In genomic region chr13:52886779-52887178, GRCm38 (mm10) we compare ENCODE assay signal across 18 mouse cellular contexts. TPM values are rescaled to one million over a fixed set of nuclear protein-coding genes. Genes with fewer than 3 reads are reported as not detected.
A peak's percentile ranks its signal among the peaks of the same experiment; 100 is the strongest.
DNase-seq lines count a peak whose midpoint lies in the region; TF ChIP-seq lines count a peak whose summit lies in the region.
"Had no signal": no experiment of that assay in that cellular context is flagged by ENCODE, and none has a peak within 500 bp of the region (broad histone marks: within the 10 kb centered on the region; RNA-seq: fewer than 3 reads in every experiment).

No protein-coding gene starts in this region.

- H3K36me3 ChIP-seq in forebrain, embryonic 10.5 days (replicated peaks) = no peaks in the 10 kb centered on the region
- H3K36me3 ChIP-seq: embryonic facial prominence, embryonic 10.5 days; forebrain, embryonic 15.5 days; heart, embryonic 13.5 days; hindbrain, embryonic 15.5 days; kidney, embryonic 15.5 days had no signal

- H3K9me3 ChIP-seq in forebrain, embryonic 10.5 days = no peaks in the 10 kb centered on the region
- H3K9me3 ChIP-seq: embryonic facial prominence, embryonic 10.5 days; forebrain, embryonic 15.5 days; heart, embryonic 13.5 days; hindbrain, embryonic 15.5 days; kidney, embryonic 15.5 days had no signal

- H3K4me3 ChIP-seq in cerebellum, adult 2 months (replicated peaks; ENCODE audit: insufficient read depth, low read depth, low read length) = no peak overlapping the region
- H3K4me3 ChIP-seq in forebrain, embryonic 10.5 days = no peak overlapping the region
- H3K4me3 ChIP-seq: embryonic facial prominence, embryonic 10.5 days; forebrain, embryonic 15.5 days; heart, embryonic 13.5 days; hindbrain, embryonic 15.5 days; kidney, embryonic 15.5 days had no signal

- no peaks in the 10 kb centered on the region for H3K27me3 ChIP-seq in cerebellum, adult 2 months (ENCODE audit: control insufficient read depth, insufficient read depth, low read length)
- H3K27me3 ChIP-seq in forebrain, embryonic 10.5 days (ENCODE audit: poor library complexity, severe bottlenecking) = no peaks in the 10 kb centered on the region
- H3K27me3 ChIP-seq: CH12.LX; forebrain, embryonic 15.5 days; heart, embryonic 13.5 days; hindbrain, embryonic 15.5 days; kidney, embryonic 15.5 days; Patski had no signal

- no peak for TF ChIP-seq POLR2A in cerebellum, adult 2 months (IDR thresholded peaks at IDR 0.05; ENCODE audit: borderline replicate concordance, insufficient read depth, low read length)

- whole genome bisulfite sequencing in cerebellum, adult 2 months = 31% methylated on average over 7 of the region's 7 CpGs
- 90% methylated on average over 7 of the region's 7 CpGs for WGBS in forebrain, embryonic 10.5 days

- no peak overlapping the region for H3K27ac ChIP-seq in cerebellum, adult 2 months (ENCODE audit: insufficient read depth, low read length)
- H3K27ac ChIP-seq in forebrain, embryonic 10.5 days = no peak overlapping the region
- H3K27ac ChIP-seq: embryonic facial prominence, embryonic 10.5 days; forebrain, embryonic 15.5 days; heart, embryonic 13.5 days; hindbrain, embryonic 15.5 days; kidney, embryonic 15.5 days had no signal

- H3K4me1 ChIP-seq in cerebellum, adult 2 months (ENCODE audit: control insufficient read depth, insufficient read depth, low read length) = peaks cover 25% of the 10 kb centered on the region
- peaks cover 30% of the 10 kb centered on the region for H3K4me1 ChIP-seq in forebrain, embryonic 10.5 days
- H3K4me1 ChIP-seq: forebrain, embryonic 15.5 days had no signal

- peak; percentile 38 to 48 for DNase-seq in cerebellum, adult 2 months
- no peak for DNase-seq in cerebellum, adult 11 months
- peak; percentile 17 to 44 for DNase-seq in gastrocnemius, adult 8-10 months (ENCODE audit: low spot score in 2 of 2)
- no peak for DNase-seq in gastrocnemius, postnatal 4 days (ENCODE audit: low spot score in 2 of 2)
- DNase-seq in cerebellum, postnatal 10 days = peak; percentile 37 to 60
- peak; percentile 56 for DNase-seq in skeletal muscle tissue, adult 2 months (ENCODE audit: low read depth, low spot score)
- no peak for DNase-seq in forebrain, embryonic 10.5 days (ENCODE audit: extremely low spot score, low spot score)
- DNase-seq: adrenal gland, postnatal 14 days; heart, adult 11 months; heart, postnatal 36 days; kidney, adult 2 months had no signal

- TF ChIP-seq CTCF in cerebellum, adult 2 months (IDR thresholded peaks at IDR 0.05; ENCODE audit: borderline replicate concordance, insufficient read depth, low read depth, low read length) = no peak

RNA-seq across cellular contexts. Expression of gene Auh, which starts 42.7 kb away (rescaled TPM):
- polyA plus RNA-seq in cerebellum, adult 2 months (2012; rRNA removed) = 142 and 146 TPM in 2 replicates
- 10 to 100 TPM; 75.2 to 88.9 (median 78.6) TPM for total RNA-seq in gastrocnemius, adult 8-10 months (2022)
- 10 to 100 TPM; 46.6 to 47.2 TPM for total RNA-seq in gastrocnemius, postnatal 4 days (2021)
- 26.8 and 31.0 TPM in 2 replicates for polyA plus RNA-seq in forebrain, embryonic 10.5 days (2016; fragmentation: Nextera tagmentation; extraction: Ambion mirVana)

Comparison
In these comparisons a context has a peak if more than half of its experiments do, and no peak if none do; other contexts are left out.
1. DNase-seq: peak in cerebellum, adult 2 months (2 of 2), gastrocnemius, adult 8-10 months (2 of 2), cerebellum, postnatal 10 days (2 of 2) and skeletal muscle tissue, adult 2 months (single experiment); none in cerebellum, adult 11 months (single experiment), gastrocnemius, postnatal 4 days (0 of 2) and forebrain, embryonic 10.5 days (single experiment).